Comparison of ENCODE assay signal across 8 mouse cellular contexts in the genomic region with DNA sequence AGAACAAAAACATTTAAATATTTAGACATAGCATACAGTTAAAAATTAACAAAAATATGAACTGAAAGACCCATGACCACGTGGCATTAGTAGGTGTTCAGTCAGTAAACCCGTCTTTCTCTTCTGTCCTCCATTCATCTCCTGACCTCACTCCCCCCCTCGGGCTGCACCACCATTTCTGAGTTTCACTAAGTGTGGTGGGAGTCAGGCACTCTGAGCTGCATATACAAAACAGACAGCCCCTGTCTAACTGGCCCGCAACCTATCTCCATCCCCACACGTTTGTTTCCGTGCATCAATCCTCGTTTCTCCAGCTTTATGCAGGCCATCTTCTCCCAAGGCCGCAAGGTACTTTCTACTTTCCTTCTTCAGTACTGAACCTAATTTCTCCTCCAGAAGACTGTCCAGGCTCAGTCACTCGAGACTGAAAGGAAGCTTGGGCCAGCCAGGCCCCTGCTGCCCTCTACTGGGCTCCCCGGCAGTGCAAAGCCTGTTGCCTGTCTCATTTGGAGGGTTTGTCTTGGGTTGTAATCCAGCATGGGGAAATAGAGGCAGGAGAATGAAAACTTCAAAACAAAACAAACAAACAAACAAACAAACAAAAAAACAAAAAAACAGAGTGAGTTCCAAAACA. TPM values are rescaled to one million over a fixed set of nuclear protein-coding genes. Genes with fewer than 3 reads are reported as not detected.
DNase-seq lines count a peak whose midpoint lies in the region; ATAC-seq and TF ChIP-seq lines count a peak whose summit lies in the region.

No protein-coding gene starts in this region.

- no peaks in the 10 kb centered on the region for H3K4me1 ChIP-seq in intestine, postnatal 0 days (replicated peaks; ENCODE audit: control insufficient read depth, insufficient read depth, low read length)
- H3K4me1 ChIP-seq in midbrain, embryonic 15.5 days = no peaks in the 10 kb centered on the region
- H3K4me1 ChIP-seq in stomach, postnatal 0 days (replicated peaks; ENCODE audit: control insufficient read depth, insufficient read depth) = no peaks in the 10 kb centered on the region

- DNase-seq in 3134 (ENCODE audit: extremely low read depth, insufficient read length, low spot score) (peak; percentile 56), Patski (ENCODE audit: low read depth, low spot score) (no peak), liver (peak; percentile 64)
- peak; percentile 83 for DNase-seq in embryo, embryonic 10 days (ENCODE audit: low spot score)
- DNase-seq in gastrocnemius, postnatal 36 days = peak; percentile 29 to 57
- DNase-seq in stomach, postnatal 0 days (ENCODE audit: low spot score) = peak; percentile 81

- peak; percentile 86 for TF ChIP-seq CTCF in Patski (IDR thresholded peaks at IDR 0.05)
- TF ChIP-seq CTCF in intestine, postnatal 0 days (IDR thresholded peaks at IDR 0.05; ENCODE audit: low read depth) = peak; percentile 97
- peak; percentile 97 for TF ChIP-seq CTCF in stomach, postnatal 0 days (IDR thresholded peaks at IDR 0.05; ENCODE audit: low read depth)

- CTCF ChIA-PET in Patski (lab: Charles Lee) = interaction anchor here (0.9 to 6.2 kb wide), 11 partner anchors 10 to 168 kb away, joined by 3 to 38 read pairs (median 4); no protein-coding TSS in a partner anchor

- in situ Hi-C loops in Patski (cut with MboI; ENCODE audit: low pct_unique_long_range_greater_than_20kb) = loop anchor here (10.0 kb wide), 2 partner anchors 159 to 189 kb away; no protein-coding TSS in a partner anchor

- intact Hi-C loops in gastrocnemius, postnatal 36 days (cut with DNase I) = loop anchor here (2.0 to 5.0 kb wide), 2 partner anchors 77 to 161 kb away; no protein-coding TSS in a partner anchor

- no peak overlapping the region for H3K9ac ChIP-seq in intestine, postnatal 0 days (ENCODE audit: low read depth, low read length)
- no peak overlapping the region for H3K9ac ChIP-seq in midbrain, embryonic 15.5 days
- H3K9ac ChIP-seq in stomach, postnatal 0 days (ENCODE audit: low read length) = 0 out of 2 replicates have a peak overlapping the region, but pooled peaks have one; percentile 23

- H3K27me3 ChIP-seq in Patski = no peaks in the 10 kb centered on the region
- no peaks in the 10 kb centered on the region for H3K27me3 ChIP-seq in intestine, postnatal 0 days (replicated peaks; ENCODE audit: control insufficient read depth, insufficient read depth, low read length)
- no peaks in the 10 kb centered on the region for H3K27me3 ChIP-seq in midbrain, embryonic 15.5 days (replicated peaks)
- H3K27me3 ChIP-seq in stomach, postnatal 0 days (ENCODE audit: control insufficient read depth, insufficient read depth, low read length) = no peaks in the 10 kb centered on the region

- TF ChIP-seq EP300 in stomach, postnatal 0 days (optimal IDR thresholded peaks at IDR 0.05) = no peak

- POLR2A ChIA-PET in Patski (lab: Charles Lee) = interaction anchor here (0.6 kb wide), 1 partner anchor 33 kb away, joined by 3 read pairs; no protein-coding TSS in a partner anchor

- no peak overlapping the region for H3K27ac ChIP-seq in intestine, postnatal 0 days (ENCODE audit: low read depth, low read length)
- H3K27ac ChIP-seq in midbrain, embryonic 15.5 days = no peak overlapping the region
- no peak overlapping the region for H3K27ac ChIP-seq in stomach, postnatal 0 days (replicated peaks)

- ATAC-seq in Patski = peak; percentile 74
- peak; percentile 37; the same call in 1 of the 2 replicates for ATAC-seq in intestine, postnatal 0 days
- ATAC-seq in midbrain, embryonic 15.5 days (replicated peaks) = peak; percentile 69; the same call in 1 of the 2 replicates
- peak; percentile 61; the same call in 1 of the 2 replicates for ATAC-seq in stomach, postnatal 0 days (ENCODE audit: low FRiP score, low TSS enrichment)

- WGBS in intestine, postnatal 0 days = 24% methylated on average over 10 of the region's 10 CpGs
- WGBS in midbrain, embryonic 15.5 days = 31% methylated on average over 10 of the region's 10 CpGs
- WGBS in stomach, postnatal 0 days = 25% methylated on average over 10 of the region's 10 CpGs

- H3K36me3 ChIP-seq in intestine, postnatal 0 days (ENCODE audit: control insufficient read depth, insufficient read depth) = no peaks in the 10 kb centered on the region
- no peaks in the 10 kb centered on the region for H3K36me3 ChIP-seq in midbrain, embryonic 15.5 days (replicated peaks)
- no peaks in the 10 kb centered on the region for H3K36me3 ChIP-seq in stomach, postnatal 0 days (ENCODE audit: control insufficient read depth, insufficient read depth, low read length)

- peak overlapping the region; percentile 18 for H3K4me2 ChIP-seq in intestine, postnatal 0 days (replicated peaks; ENCODE audit: low read depth)
- H3K4me2 ChIP-seq in midbrain, embryonic 15.5 days = no peak overlapping the region
- H3K4me2 ChIP-seq in stomach, postnatal 0 days (replicated peaks; ENCODE audit: low read depth) = no peak overlapping the region

- no peaks in the 10 kb centered on the region for H3K9me3 ChIP-seq in intestine, postnatal 0 days (ENCODE audit: control insufficient read depth)
- H3K9me3 ChIP-seq in midbrain, embryonic 15.5 days = no peaks in the 10 kb centered on the region
- no peaks in the 10 kb centered on the region for H3K9me3 ChIP-seq in stomach, postnatal 0 days (ENCODE audit: control insufficient read depth, low read length)

- no peak overlapping the region for H3K4me3 ChIP-seq in intestine, postnatal 0 days (ENCODE audit: low read depth, low read length)
- H3K4me3 ChIP-seq in midbrain, embryonic 15.5 days = no peak overlapping the region
- H3K4me3 ChIP-seq in stomach, postnatal 0 days (ENCODE audit: low read depth, low read length) = no peak overlapping the region

RNA-seq across cellular contexts. Expression of gene Rps13, which starts 10.5 kb away (rescaled TPM):
- polyA plus RNA-seq in Patski (2021) = 323 TPM
- 100 to 1,000 TPM; 207 to 275 TPM for total RNA-seq in gastrocnemius, postnatal 36 days (2021)
- polyA plus RNA-seq in intestine, postnatal 0 days (2015; fragmentation: Nextera tagmentation; extraction: Ambion mirVana) = 471 and 493 TPM in 2 replicates
- polyA plus RNA-seq in midbrain, embryonic 15.5 days (2015; fragmentation: Nextera tagmentation; extraction: Ambion mirVana) = 472 and 477 TPM in 2 replicates
- polyA plus RNA-seq in stomach, postnatal 0 days (2015; fragmentation: Nextera tagmentation; extraction: Ambion mirVana) = 609 and 626 TPM in 2 replicates

RNA-seq across cellular contexts. Expression of gene Plekha7, which starts 15.3 kb away (rescaled TPM):
- polyA plus RNA-seq in Patski (2021) = 31.0 TPM
- total RNA-seq in gastrocnemius, postnatal 36 days (2021) = 1 to 10 TPM in 1 of 2 experiments, under 1 TPM in 1; 0.69 to 1.6 TPM
- polyA plus RNA-seq in intestine, postnatal 0 days (2015; fragmentation: Nextera tagmentation; extraction: Ambion mirVana) = 17.2 and 20.2 TPM in 2 replicates
- 11.1 and 12.2 TPM in 2 replicates for polyA plus RNA-seq in midbrain, embryonic 15.5 days (2015; fragmentation: Nextera tagmentation; extraction: Ambion mirVana)
- polyA plus RNA-seq in stomach, postnatal 0 days (2015; fragmentation: Nextera tagmentation; extraction: Ambion mirVana) = 10.1 and 11.7 TPM in 2 replicates
